Mouse (Mus musculus) c-Kit-negative CD71-positive TER-119-positive erythroid progenitor cells, embryonic 14.5 days (primary cell): ENCODE measurements around the gene Ptpn6.
A peak's percentile ranks its signal among the peaks of the same experiment; 100 is the strongest.

Experiments
- DNase-seq: peaks from one replicate; pipeline ENCODE4 v3.0.0-alpha.2; 2013; ENCODE audit warnings: low read depth, low spot score

The Ptpn6 gene

GRCm38 (mm10) chr6:124729850-124730705 is 8.4 kb downstream of the Ptpn6 start:
- no peak for DNase-seq

DNA sequence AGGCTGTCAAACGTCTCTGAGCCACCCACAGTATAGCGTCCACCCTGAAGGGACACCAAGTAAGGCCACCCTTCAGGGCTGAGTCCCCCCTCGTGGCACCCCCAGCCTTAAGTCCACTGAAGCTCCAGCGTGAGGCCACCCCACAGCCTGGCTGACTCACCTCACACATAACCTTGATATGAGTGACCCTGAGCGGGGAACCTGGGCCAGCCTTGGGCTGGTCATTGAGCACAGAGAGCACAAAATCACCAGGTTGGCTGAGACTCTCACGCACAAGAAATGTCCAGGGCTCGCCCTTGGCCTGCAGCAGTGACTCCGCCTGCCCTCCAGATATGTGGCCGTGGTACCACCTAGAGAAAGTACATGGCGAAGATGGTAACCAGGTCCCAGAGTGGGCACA is 9.9 kb downstream of the Ptpn6 start:
- DNase-seq, result no peak

DNA sequence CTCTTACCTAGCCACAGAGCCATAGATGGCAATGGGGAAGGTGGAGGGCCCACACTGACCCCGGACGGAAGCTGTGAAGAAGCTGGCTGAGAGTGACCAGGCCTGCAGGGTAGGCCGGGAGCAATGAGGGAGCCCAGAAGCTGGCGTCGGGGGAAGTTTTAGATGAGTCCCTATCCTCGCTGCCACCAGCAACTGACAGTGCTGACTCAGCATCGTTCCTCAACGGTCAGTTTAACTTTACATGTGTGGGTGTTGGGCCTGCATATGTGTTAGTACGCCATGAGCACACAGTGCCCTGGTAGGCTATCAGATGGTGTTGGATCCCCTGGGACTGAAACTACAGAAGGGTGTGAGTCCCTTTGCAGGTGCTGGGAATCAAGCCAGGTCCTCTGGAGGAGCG is 14.0 kb downstream of the Ptpn6 start:
- DNase-seq, result no peak

GRCm38 (mm10) chr6:124723541-124723940 is 15.0 kb downstream of the Ptpn6 start:
- no peak for DNase-seq

GRCm38 (mm10) chr6:124722876-124723473 is 15.5 kb downstream of the Ptpn6 start:
- DNase-seq, result no peak

GRCm38 (mm10) chr6:124720904-124721303 is 17.6 kb downstream of the Ptpn6 start:
- no peak for DNase-seq

GRCm38 (mm10) chr6:124719354-124719978 is 19.0 kb downstream of the Ptpn6 start:
- DNase-seq, result no peak

DNA sequence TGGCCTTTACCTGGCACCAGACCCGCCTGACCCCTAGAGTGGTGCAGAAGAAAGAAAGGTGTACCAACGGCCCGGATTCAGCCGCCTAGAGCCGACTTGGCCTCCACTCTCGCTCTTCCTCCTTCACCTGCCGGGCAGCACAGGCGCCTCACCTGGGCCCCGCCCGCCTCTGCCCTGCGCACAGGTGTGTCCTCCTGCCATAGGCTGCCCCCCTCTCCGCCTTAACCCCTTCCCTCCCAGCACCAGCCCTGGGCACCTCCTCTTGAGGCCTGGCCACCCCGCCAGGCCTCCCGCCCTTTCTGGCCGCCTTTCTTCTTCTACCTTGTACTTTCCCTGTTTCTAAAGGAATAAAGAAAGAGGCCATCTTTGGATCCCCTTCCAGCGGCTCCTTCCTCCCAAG is 19.8 kb downstream of the Ptpn6 start:
- DNase-seq, result no peak

DNA sequence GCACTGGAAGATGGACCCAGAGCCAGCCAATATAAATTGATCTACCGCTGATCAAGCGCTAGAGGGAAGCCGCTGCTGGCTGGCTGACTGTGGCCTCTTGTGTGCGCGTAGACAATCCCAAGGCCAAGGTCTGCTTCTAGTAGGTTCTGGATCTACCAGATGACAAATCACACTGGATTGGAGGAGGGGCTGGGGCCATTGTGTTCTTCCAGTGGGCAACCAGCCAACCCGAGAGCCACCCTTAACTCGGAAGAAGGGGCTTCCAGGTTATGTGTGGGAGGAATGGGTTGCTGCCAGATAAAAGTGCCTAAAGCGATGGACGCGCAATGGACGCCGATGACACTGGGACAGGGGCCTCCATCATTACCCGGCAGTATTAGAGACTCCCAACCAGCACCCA is 20.5 kb downstream of the Ptpn6 start:
- DNase-seq, result no peak

DNA sequence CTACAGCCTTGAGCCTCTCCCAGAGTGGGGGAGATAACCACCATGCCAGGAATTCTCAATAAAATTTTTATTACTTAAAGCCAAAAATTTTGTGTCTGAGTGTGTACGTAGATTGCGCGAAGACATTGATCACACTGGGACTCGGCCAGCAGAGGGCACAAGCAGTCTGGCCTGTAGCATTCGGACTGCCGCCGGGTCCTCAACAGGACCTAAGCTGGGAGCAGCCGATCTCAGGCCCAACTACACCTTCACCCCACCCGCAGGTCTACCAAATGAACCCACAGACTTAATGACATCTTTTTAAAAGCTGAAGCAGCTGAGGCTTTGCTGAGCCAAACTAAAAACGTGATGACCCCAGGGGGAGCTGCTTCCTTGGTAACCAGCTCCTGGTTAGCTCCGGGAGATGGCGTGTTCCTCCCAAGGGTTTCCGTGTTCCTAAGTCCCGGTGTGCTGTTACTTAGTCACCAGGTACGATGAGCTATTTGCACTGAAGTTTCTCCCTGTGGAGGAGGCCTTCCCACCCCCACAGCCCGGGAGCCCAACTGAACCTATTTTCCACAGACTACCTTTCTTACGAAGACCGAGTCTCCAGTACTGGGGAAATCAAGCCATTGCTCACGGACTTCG is 21.5 kb downstream of the Ptpn6 start:
- DNase-seq, result no peak

DNA sequence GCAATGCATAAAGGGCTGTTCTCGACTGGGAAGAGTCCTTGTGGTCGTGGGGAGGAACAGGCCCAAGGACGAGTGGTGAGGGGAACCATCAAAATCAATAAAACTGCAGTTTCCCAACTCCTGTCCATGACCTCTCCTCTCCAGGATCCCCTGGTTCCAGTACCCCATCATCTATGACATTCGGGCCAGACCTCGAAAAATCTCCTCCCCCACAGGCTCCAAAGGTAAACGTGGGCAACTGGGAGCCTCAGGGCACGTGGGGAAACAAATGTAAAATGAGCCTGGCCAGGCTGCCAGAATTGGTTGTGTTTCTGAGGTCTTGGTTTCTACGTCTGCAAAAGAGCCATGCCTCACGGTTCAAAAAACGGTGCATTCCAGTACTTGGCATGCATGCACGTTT is 25.6 kb downstream of the Ptpn6 start:
- DNase-seq, result no peak

DNA sequence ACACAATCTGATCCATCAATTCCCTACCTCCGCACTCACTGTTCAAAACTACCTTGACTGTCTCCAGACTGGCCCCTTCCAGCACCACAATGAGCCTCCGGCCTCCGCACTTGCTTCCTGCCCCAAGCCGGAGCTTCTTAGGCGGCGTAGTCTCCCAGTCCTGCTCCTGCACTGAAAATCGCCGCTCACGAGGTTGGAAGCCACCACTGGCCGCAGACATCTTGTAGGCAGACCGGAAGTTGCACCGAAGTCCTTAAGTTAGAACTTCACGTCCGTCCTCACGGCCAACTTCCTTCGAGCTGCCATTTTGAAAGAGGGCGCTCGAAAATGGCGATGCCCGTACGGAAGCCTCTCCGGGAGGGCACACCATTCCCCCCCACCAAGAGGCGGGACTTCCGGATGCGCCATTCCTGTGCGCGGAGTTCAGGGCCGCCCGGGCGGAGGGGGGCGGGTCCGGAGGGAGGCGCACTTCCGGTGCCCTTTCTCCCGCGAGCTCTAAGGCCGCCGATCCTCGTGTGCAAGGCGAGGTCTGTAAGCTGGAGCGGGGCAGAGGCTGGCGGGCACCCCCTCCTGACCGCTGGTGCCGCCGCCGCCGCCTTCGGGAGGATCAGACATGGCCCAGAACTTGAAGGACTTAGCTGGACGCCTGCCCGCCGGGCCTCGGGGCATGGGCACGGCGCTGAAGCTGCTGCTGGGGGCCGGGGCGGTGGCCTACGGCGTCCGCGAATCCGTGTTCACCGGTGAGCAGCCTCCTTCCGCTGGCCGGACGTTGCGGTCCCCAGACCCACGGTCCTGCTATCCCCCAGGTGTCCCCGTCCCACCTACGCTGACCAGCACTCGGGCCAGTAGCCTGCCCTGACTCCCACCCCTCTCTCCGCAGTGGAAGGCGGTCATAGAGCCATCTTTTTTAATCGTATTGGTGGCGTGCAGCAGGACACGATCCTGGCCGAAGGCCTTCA is 26.4 kb downstream of the Ptpn6 start, which contains the start of the genes Emg1 and Phb2:
TSS of gene Emg1 (minus strand) at position 355 of the 959 bp plus-strand sequence.
TSS of gene Phb2 (plus strand) at position 513 of the 959 bp plus-strand sequence.
- peak; percentile 95 for DNase-seq

DNA sequence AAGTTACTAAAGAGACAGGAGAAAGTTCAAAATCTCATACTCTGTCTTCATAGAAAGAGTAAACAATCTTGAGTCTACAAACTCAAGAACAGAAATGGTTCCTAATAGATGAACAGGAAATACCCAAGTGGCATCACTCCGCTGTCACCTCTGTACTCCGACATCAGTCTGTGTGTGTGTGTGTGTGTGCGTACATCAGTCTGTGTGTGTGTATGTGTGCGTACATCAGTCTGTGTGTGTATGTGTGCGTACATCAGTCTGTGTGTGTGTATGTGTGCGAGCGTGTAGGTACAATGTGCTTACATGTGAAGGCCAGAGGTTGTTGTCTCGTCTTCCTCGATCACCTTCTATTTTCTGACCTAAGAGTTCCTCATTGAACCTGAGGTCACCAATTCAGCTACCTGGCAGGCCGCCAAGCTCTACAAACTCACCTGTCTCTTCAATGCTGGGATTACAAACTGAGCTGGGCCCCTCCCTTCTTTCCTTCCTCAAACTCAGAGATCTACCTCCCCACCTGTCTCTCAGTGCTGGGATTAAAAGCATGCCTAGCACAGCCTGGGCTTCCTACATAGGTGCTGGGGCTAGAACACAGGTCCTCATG is 30.1 kb downstream of the Ptpn6 start:
- no peak for DNase-seq

DNA sequence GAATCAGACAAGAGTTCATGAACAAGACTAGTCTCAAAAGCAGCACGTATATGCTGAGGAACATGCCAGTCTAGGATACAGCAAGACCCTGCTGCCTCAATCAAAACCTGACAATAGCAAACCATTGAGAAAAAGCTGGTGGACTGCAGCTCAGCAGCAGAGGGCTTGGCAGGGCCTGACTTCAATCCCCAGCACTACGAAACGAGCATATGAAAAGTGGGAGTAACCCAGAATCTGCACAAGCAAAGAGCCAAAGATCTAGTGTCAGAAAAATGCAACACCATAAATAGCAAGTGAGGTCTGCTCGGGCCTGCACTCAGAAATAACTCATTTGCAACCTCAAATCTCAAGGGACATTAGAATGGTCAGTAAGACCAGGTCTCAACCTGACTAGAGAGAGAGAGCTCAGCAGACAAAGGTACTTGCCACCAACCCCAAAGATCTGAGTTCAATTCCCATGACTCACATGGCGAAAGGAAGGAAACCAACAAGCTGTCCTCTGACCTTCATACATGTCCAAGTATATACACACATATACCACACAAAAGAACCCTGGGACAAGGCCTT is 32.4 kb downstream of the Ptpn6 start:
- DNase-seq, result no peak

- no peak for DNase-seq
Measured at GRCm38 (mm10) chr6:124704417-124704816, 34.1 kb downstream of the Ptpn6 start.

DNA sequence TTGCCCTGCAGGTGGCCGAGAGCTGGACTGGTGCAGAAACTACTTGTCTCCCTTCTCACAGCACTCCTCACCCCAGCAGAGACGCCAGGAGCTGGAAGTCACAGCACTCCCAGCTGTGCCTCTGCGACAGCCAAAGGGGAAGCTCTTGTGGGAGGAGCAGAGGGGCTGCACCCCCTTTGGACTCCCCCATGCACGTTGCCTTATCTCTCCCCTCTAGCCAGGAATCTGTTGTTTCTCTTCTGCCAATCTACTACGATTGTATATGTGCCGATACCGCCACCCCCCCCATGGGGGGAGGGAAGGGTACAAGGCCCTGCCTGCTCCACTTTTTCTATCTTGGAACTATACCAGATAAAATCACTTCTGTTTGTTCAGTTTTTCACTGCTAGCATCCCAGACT is 34.7 kb downstream of the Ptpn6 start:
- DNase-seq, result no peak

GRCm38 (mm10) chr6:124702784-124703103 is 35.8 kb downstream of the Ptpn6 start:
- no peak for DNase-seq

- no peak for DNase-seq
Measured at GRCm38 (mm10) chr6:124702102-124702783, 36.3 kb downstream of the Ptpn6 start.

GRCm38 (mm10) chr6:124701338-124701737 is 37.2 kb downstream of the Ptpn6 start:
- no peak for DNase-seq
